Mouse (Mus musculus) G1E (cell line): ENCODE measurements around the gene Shank2.

Source experiments
- CTCF ChIP-seq: IDR thresholded peaks from 2 replicates; pipeline ENCODE4 v1.5.1; 2012; ENCODE audit warnings: low read depth, low read length, inconsistent platforms, mixed read lengths
- GATA1 ChIP-seq: IDR thresholded peaks from 2 replicates; pipeline ENCODE4 v1.6.1; 2012; ENCODE audit warnings: borderline replicate concordance, low read length, inconsistent platforms, mixed read lengths
- POLR2AphosphoS5 ChIP-seq: IDR thresholded peaks from 2 replicates; pipeline ENCODE4 v1.6.1; 2012; ENCODE audit warnings: low read depth, low read length, inconsistent platforms; ENCODE audit not compliant: insufficient replicate concordance
- TAL1 ChIP-seq: conservative IDR thresholded peaks from 2 replicates; pipeline ENCODE4 v1.6.1; 2012; ENCODE audit warnings: low read depth, low read length, inconsistent platforms, mixed read lengths

- TF ChIP-seq CTCF (no peak), TAL1 (no peak), GATA1 (no peak), POLR2AphosphoS5 (no peak)
Observed at GRCm38 (mm10) chr7:144268778-144269177, 267.1 kb downstream of the Shank2 start.
